Mouse (Mus musculus) forebrain, embryonic 15.5 days (tissue): ENCODE measurements at regions not wholly inside any gene's neighbourhood (a gene's known extent, or its start where the extent isn't known, plus 50 kb on each side); places are given as distances from the start of the nearest gene placed in this dataset.

Experiments used
- ATAC-seq: fragments of 200-750 bp; cut with Nextera tagmentation; replicated peaks from 2 replicates; pipeline ENCODE4 v1.8.0; 2017; ENCODE audit warnings: mild to moderate bottlenecking, moderate TSS enrichment, moderate library complexity
- H3K27ac ChIP-seq: fragments of 300-500 bp; sonication (generic); replicated peaks from 2 replicates; pipeline ENCODE4 v1.5.1; 2015; ENCODE audit warnings: mild to moderate bottlenecking, inconsistent platforms
- H3K27me3 ChIP-seq: fragments of 300-500 bp; sonication (generic); 2 replicates; pipeline ENCODE4 v1.6.1; 2015; ENCODE audit warnings: inconsistent platforms
- H3K36me3 ChIP-seq: fragments of 300-500 bp; sonication (generic); 2 replicates; pipeline ENCODE4 v1.6.1; 2015; ENCODE audit warnings: mild to moderate bottlenecking, inconsistent platforms
- H3K4me1 ChIP-seq: fragments of 300-500 bp; sonication (generic); 2 replicates; pipeline ENCODE4 v1.6.1; 2015; ENCODE audit warnings: inconsistent platforms
- H3K4me2 ChIP-seq: fragments of 300-500 bp; sonication (generic); replicated peaks from 2 replicates; pipeline ENCODE4 v1.6.1; 2015; ENCODE audit warnings: mild to moderate bottlenecking, inconsistent platforms
- H3K4me3 ChIP-seq: fragments of 300-500 bp; sonication (generic); 2 replicates; pipeline ENCODE4 v1.5.1; 2015; ENCODE audit warnings: mild to moderate bottlenecking, inconsistent platforms
- H3K9ac ChIP-seq: fragments of 300-500 bp; sonication (generic); replicated peaks from 2 replicates; pipeline ENCODE4 v1.6.1; 2015; ENCODE audit warnings: mild to moderate bottlenecking, inconsistent platforms
- H3K9me3 ChIP-seq: fragments of 300-500 bp; sonication (generic); 2 replicates; pipeline ENCODE4 v1.6.1; 2016; ENCODE audit warnings: inconsistent platforms
- WGBS: fragments of 180-500 bp; shearing (Covaris S2); methylation state at CpG from one replicate; pipeline ENCODE4 v1.1.7; 2015; ENCODE audit warnings: mixed read lengths; 5-methylcytosine and 5-hydroxymethylcytosine counted together

- 70% methylated on average over 11 of the region's 11 CpGs for WGBS
- Histone ChIP-seq H3K9me3 (no peaks in the 10 kb centered on the region), H3K36me3 (no peaks in the 10 kb centered on the region), H3K9ac (no peak overlapping the region), H3K27ac (no peak overlapping the region), H3K27me3 (peaks cover 26% of the 10 kb centered on the region), H3K4me2 (no peak overlapping the region), H3K4me3 (no peak overlapping the region), H3K4me1 (peaks cover 28% of the 10 kb centered on the region)
- no peak for ATAC-seq
These were observed 187.2 kb upstream of the Irx3 start for GRCm38 (mm10) chr8:91988866-91989633.

DNA sequence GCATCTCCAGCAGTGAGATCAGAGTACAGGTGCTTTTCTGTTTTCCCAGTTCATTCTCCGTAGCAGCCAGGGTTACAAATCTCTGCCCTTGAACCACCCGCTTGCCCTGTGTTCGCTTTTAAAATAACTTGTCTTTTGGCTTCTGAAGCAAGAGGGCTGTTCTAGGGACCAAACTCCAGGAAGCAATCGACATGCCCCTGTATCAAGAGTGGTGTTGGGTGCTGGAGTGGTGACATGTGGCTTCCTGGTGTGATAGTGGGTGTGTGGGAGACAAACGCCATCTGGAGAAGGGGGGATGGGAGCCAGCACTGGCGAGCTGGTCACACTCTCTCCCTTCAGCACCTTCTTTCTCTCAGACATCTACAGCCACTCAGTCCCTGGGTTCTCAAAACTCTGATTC, 186.0 kb upstream of the Irx3 start:
- Histone ChIP-seq H3K9ac (no peak overlapping the region), H3K4me3 (no peak overlapping the region), H3K9me3 (no peaks in the 10 kb centered on the region), H3K27ac (no peak overlapping the region), H3K4me2 (no peak overlapping the region), H3K27me3 (peaks cover 14% of the 10 kb centered on the region), H3K36me3 (no peaks in the 10 kb centered on the region), H3K4me1 (peaks cover 21% of the 10 kb centered on the region)
- ATAC-seq = no peak
- 75% methylated on average over 6 of the region's 6 CpGs for WGBS

- H3K36me3 ChIP-seq = no peaks in the 10 kb centered on the region
- no peak overlapping the region for H3K27ac ChIP-seq
- H3K9ac ChIP-seq = no peak overlapping the region
- no peak overlapping the region for H3K4me3 ChIP-seq
- no peaks in the 10 kb centered on the region for H3K9me3 ChIP-seq
- H3K27me3 ChIP-seq = peaks cover 3% of the 10 kb centered on the region; the same call in 1 of the 2 replicates
- no peak for ATAC-seq
- WGBS = 87% methylated on average over 2 of the region's 2 CpGs
- no peaks in the 10 kb centered on the region for H3K4me1 ChIP-seq
- no peak overlapping the region for H3K4me2 ChIP-seq
These were observed 181.3 kb upstream of the Irx3 start for GRCm38 (mm10) chr8:91983171-91983570.

DNA sequence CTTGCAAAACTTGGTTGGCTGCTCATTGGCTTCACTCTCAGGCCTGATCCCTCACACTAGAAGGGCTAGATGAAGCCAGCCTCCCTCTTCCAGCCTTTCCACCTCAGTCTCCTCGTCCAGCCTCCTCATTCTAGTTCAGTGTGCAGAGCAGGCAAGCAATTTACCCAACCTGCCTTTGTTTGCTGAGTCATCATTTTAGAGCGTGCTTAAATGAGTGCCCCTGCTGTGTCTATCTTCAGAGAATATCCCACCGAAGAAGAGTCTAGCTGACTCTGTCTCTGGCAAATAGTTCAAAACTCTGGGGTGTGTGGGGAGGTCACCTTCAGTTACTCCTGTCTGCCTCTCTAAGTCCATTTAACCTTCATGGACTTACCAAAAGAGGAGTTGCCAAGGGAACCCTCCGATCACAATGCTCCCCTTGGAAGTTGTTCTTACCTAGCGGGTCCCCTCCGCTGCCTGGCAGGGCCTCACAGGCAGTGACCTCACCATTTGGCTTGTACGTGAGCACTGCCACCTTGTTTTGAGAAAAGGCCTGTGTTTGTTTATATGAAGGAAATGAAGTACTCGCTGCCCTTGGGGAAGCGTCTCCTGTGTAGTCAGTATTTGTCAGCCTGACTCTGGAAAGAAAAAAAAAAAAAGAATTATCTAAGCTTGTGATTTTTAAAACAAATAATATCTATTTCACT, 175.2 kb upstream of the Irx3 start:
- ATAC-seq = no peak
- Histone ChIP-seq H3K9ac (no peak overlapping the region), H3K4me2 (no peak overlapping the region), H3K27ac (no peak overlapping the region), H3K9me3 (no peaks in the 10 kb centered on the region), H3K4me3 (no peak overlapping the region), H3K27me3 (peaks cover 3% of the 10 kb centered on the region), H3K4me1 (peaks cover 18% of the 10 kb centered on the region), H3K36me3 (no peaks in the 10 kb centered on the region)
- WGBS = 44% methylated on average over 9 of the region's 9 CpGs

DNA sequence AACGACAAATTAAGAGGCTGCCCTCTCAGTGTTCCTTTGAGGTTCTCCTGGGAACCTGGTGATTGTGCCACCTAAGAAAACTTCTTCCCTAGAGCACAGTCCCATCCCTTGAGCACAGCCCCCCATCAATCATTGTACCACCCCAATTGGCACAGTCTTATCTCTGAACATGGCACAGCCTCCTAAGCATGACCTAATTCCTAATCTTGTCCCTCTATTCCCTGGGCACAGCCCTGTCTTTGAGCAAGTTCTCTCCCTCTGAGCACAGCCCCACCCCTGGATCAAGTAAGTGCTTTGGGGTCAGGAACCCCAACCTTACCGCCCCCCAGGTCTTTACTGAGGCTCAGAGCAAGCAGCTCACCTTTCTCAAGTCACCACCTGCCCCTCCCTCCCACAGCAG, 173.6 kb upstream of the Irx3 start:
- H3K27me3 ChIP-seq = peaks cover 3% of the 10 kb centered on the region
- WGBS = 84% methylated on average over 2 of the region's 2 CpGs
- no peaks in the 10 kb centered on the region for H3K36me3 ChIP-seq
- no peak overlapping the region for H3K9ac ChIP-seq
- H3K9me3 ChIP-seq = no peaks in the 10 kb centered on the region
- no peak overlapping the region for H3K4me3 ChIP-seq
- no peak overlapping the region for H3K4me2 ChIP-seq
- H3K27ac ChIP-seq = no peak overlapping the region
- no peak for ATAC-seq
- H3K4me1 ChIP-seq = peaks cover 18% of the 10 kb centered on the region

GRCm38 (mm10) chr8:91974636-91975035, 172.8 kb upstream of the Irx3 start:
- Histone ChIP-seq H3K4me2 (no peak overlapping the region), H3K4me1 (peaks cover 18% of the 10 kb centered on the region), H3K27ac (no peak overlapping the region), H3K27me3 (peaks cover 6% of the 10 kb centered on the region), H3K36me3 (no peaks in the 10 kb centered on the region), H3K9me3 (no peaks in the 10 kb centered on the region), H3K4me3 (no peak overlapping the region), H3K9ac (no peak overlapping the region)
- ATAC-seq = peak; percentile 66
- 23% methylated on average over 3 of the region's 3 CpGs for WGBS

- 0 out of 2 replicates have a peak overlapping the region, but pooled peaks have one; percentile 2 for H3K27ac ChIP-seq
- no peak overlapping the region for H3K4me3 ChIP-seq
- H3K4me1 ChIP-seq = peaks cover 18% of the 10 kb centered on the region
- ATAC-seq = peak; percentile 45
- peaks cover 6% of the 10 kb centered on the region for H3K27me3 ChIP-seq
- no peak overlapping the region; the same call in 1 of the 2 replicates for H3K9ac ChIP-seq
- WGBS = 15% methylated on average over 18 of the region's 18 CpGs
- H3K9me3 ChIP-seq = no peaks in the 10 kb centered on the region
- H3K36me3 ChIP-seq = no peaks in the 10 kb centered on the region
- H3K4me2 ChIP-seq = peak overlapping the region; percentile 25
These were observed 172.1 kb upstream of the Irx3 start for GRCm38 (mm10) chr8:91973951-91974439.

GRCm38 (mm10) chr8:91967407-91967806, 165.5 kb upstream of the Irx3 start:
- Histone ChIP-seq H3K36me3 (no peaks in the 10 kb centered on the region), H3K27me3 (0 out of 2 replicates have a peak, but pooled peaks cover 3% of the 10 kb centered on the region), H3K4me2 (no peak overlapping the region), H3K4me1 (no peaks in the 10 kb centered on the region), H3K4me3 (no peak overlapping the region), H3K27ac (no peak overlapping the region), H3K9ac (no peak overlapping the region), H3K9me3 (no peaks in the 10 kb centered on the region)
- WGBS = 75% methylated on average over 16 of the region's 16 CpGs
- no peak for ATAC-seq

- no peak overlapping the region for H3K4me2 ChIP-seq
These were observed 165.1 kb upstream of the Irx3 start for GRCm38 (mm10) chr8:91966891-91967370.

GRCm38 (mm10) chr8:91961696-91962095, 159.8 kb upstream of the Irx3 start:
- WGBS = 83% methylated on average over 5 of the region's 5 CpGs
- H3K4me2 ChIP-seq = no peak overlapping the region
- no peaks in the 10 kb centered on the region for H3K9me3 ChIP-seq
- no peak overlapping the region for H3K9ac ChIP-seq
- no peaks in the 10 kb centered on the region for H3K27me3 ChIP-seq
- no peak overlapping the region for H3K27ac ChIP-seq
- no peaks in the 10 kb centered on the region for H3K4me1 ChIP-seq
- no peak overlapping the region for H3K4me3 ChIP-seq
- H3K36me3 ChIP-seq = no peaks in the 10 kb centered on the region
- no peak for ATAC-seq

More at GRCm38 (mm10) chr8:91966891-91967370, 165.1 kb upstream of the Irx3 start:
- ATAC-seq = no peak
- Histone ChIP-seq H3K4me1 (no peaks in the 10 kb centered on the region), H3K9me3 (no peaks in the 10 kb centered on the region), H3K9ac (no peak overlapping the region), H3K27ac (no peak overlapping the region), H3K4me3 (no peak overlapping the region), H3K36me3 (no peaks in the 10 kb centered on the region), H3K27me3 (0 out of 2 replicates have a peak, but pooled peaks cover 3% of the 10 kb centered on the region)
- WGBS = 64% methylated on average over 19 of the region's 19 CpGs

GRCm38 (mm10) chr8:91955170-91955569, 153.3 kb upstream of the Irx3 start:
- WGBS = 81% methylated on average over 6 of the region's 6 CpGs
- no peak overlapping the region for H3K4me2 ChIP-seq
- no peak overlapping the region for H3K4me3 ChIP-seq
- no peaks in the 10 kb centered on the region for H3K27me3 ChIP-seq
- no peaks in the 10 kb centered on the region for H3K9me3 ChIP-seq
- no peak overlapping the region for H3K9ac ChIP-seq
- no peak for ATAC-seq
- H3K4me1 ChIP-seq = no peaks in the 10 kb centered on the region
- no peaks in the 10 kb centered on the region for H3K36me3 ChIP-seq
- H3K27ac ChIP-seq = no peak overlapping the region

DNA sequence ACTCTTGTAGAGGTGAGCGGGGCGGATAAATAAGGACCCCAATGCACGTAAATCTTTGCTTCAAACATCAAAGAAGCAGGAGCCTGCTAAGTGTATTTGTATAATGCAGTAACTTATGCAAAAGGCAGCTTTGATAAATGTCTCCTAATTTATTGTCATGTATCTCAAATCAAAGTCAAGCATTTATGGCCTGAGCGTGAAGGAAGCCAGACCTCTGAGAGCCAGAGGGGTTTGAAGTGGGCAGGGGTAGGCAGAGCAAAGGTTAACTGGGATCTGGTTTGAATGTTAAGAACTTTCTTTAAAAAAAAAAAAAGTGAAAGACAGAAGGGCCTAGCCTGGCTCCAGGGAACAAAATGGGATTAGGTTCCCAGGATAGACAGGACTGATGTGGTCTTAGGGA, 151.1 kb upstream of the Irx3 start:
- H3K4me1 ChIP-seq = 0 out of 2 replicates have a peak, but pooled peaks cover 4% of the 10 kb centered on the region
- H3K4me2 ChIP-seq = no peak overlapping the region
- H3K27ac ChIP-seq = no peak overlapping the region
- H3K27me3 ChIP-seq = no peaks in the 10 kb centered on the region
- WGBS = 89% methylated on average over 4 of the region's 4 CpGs
- no peaks in the 10 kb centered on the region for H3K36me3 ChIP-seq
- no peak for ATAC-seq
- no peak overlapping the region for H3K9ac ChIP-seq
- no peaks in the 10 kb centered on the region for H3K9me3 ChIP-seq
- no peak overlapping the region for H3K4me3 ChIP-seq
